In the genomic region with DNA sequence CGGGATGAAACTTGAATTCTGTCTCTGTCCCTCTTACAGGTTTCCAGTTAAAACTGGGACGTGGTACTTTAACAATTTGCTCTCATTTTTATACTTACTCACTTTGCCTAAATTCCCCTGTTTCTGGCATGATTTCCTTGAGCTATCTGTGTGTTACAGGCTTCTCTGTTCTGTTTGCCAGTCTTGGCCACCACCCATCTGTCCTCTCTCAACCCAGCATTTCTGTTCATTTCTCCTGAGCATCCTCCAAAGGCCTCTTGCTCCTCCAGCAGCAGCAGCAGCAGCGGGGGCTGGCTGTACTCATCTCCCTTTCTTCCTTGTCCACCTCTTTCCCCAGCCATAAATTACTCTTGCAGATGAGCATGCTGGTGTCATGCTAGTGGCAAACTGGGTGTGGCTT, we compare ENCODE assay signal across 17 mouse cellular contexts.
DNase-seq lines count a peak whose midpoint lies in the region.
"Had no signal": no experiment of that assay in that cellular context is flagged by ENCODE, and none has a peak within 500 bp of the region (broad histone marks: within the 10 kb centered on the region; RNA-seq: fewer than 3 reads in every experiment).

No protein-coding gene starts in this region.

- DNase-seq in cerebellum, postnatal 10 days, result peak; percentile 4 to 6
- DNase-seq in cerebellum, adult 8-10 months, result no peak
- DNase-seq in frontal cortex, postnatal 36 days (ENCODE audit: low spot score in 2 of 2), result peak; percentile 6 to 28
- DNase-seq in frontal cortex, postnatal 10 days (ENCODE audit: low spot score in 2 of 2), result no peak
- peak; percentile 17 for DNase-seq in right cerebral cortex, adult 18-20 months
- DNase-seq in right cerebral cortex, postnatal 4 days, result no peak
- peak; percentile 33 for DNase-seq in telencephalon, adult 2 months (ENCODE audit: low read depth, low spot score)
- DNase-seq in thymus, postnatal 14 days, result no peak
- DNase-seq: adrenal gland, adult 8-10 months; adrenal gland, postnatal 14 days; adrenal gland, postnatal 36 days; B cell, adult 2 months; cerebellum, adult 11 months; cerebellum, adult 18-20 months; cerebellum, adult 9-10 months; cerebellum, postnatal 36 days; embryo, embryonic 11 days had no signal

Comparison
In these comparisons a context has a peak if more than half of its experiments do, and no peak if none do; other contexts are left out.
1. DNase-seq: peak in cerebellum, postnatal 10 days (2 of 2), frontal cortex, postnatal 36 days (2 of 2), right cerebral cortex, adult 18-20 months (single experiment) and telencephalon, adult 2 months (single experiment); none in cerebellum, adult 8-10 months (single experiment), frontal cortex, postnatal 10 days (0 of 2), right cerebral cortex, postnatal 4 days (single experiment) and thymus, postnatal 14 days (single experiment).